ENCODE assay signal across 10 mouse cellular contexts in genomic region chr10:42199472-42199871, GRCm38 (mm10).
DNase-seq lines count a peak whose midpoint lies in the region; ATAC-seq and TF ChIP-seq lines count a peak whose summit lies in the region.
"Had no signal": no experiment of that assay in that cellular context is flagged by ENCODE, and none has a peak within 500 bp of the region (broad histone marks: within the 10 kb centered on the region; RNA-seq: fewer than 3 reads in every experiment).

No protein-coding gene starts in this region.

- no peak overlapping the region for H3K9ac ChIP-seq in forebrain, postnatal 0 days
- no peak overlapping the region for H3K9ac ChIP-seq in kidney, embryonic 14.5 days (ENCODE audit: low read depth, low read length)

- peak; percentile 40 for DNase-seq in embryo, embryonic 11 days
- DNase-seq in embryo, embryonic 10.5 days (ENCODE audit: low spot score): no peak
- peak; percentile 58 for DNase-seq in lung, postnatal 36 days
- no peak for DNase-seq in lung, postnatal 4 days
- peak; percentile 18 for DNase-seq in forebrain, postnatal 0 days
- no peak for DNase-seq in kidney, adult 11 months
- DNase-seq: right cerebral cortex, adult 18-20 months had no signal

- no peaks in the 10 kb centered on the region for H3K4me1 ChIP-seq in forebrain, postnatal 0 days (ENCODE audit: insufficient read depth)
- H3K4me1 ChIP-seq in kidney, embryonic 14.5 days (ENCODE audit: control insufficient read depth, insufficient read depth, low read length): peaks cover 12% of the 10 kb centered on the region; the same call in 1 of the 2 replicates

- peaks cover 20% of the 10 kb centered on the region for H3K36me3 ChIP-seq in forebrain, postnatal 0 days (ENCODE audit: insufficient read depth)
- peaks cover 18% of the 10 kb centered on the region for H3K36me3 ChIP-seq in kidney, embryonic 14.5 days (ENCODE audit: control insufficient read depth, insufficient read depth, low read length)

- peak; percentile 47 for ATAC-seq in forebrain, postnatal 0 days
- peak; percentile 61 for ATAC-seq in megakaryocyte, adult 5-6 weeks (ENCODE audit: poor library complexity, severe bottlenecking)
- no peak for ATAC-seq in kidney, embryonic 14.5 days (ENCODE audit: low FRiP score, low TSS enrichment)

- 58% methylated on average over 3 of the region's 3 CpGs for WGBS in forebrain, postnatal 0 days
- WGBS in kidney, embryonic 14.5 days: 63% methylated on average over 3 of the region's 3 CpGs

- H3K9me3 ChIP-seq in forebrain, postnatal 0 days (ENCODE audit: low read length): no peaks in the 10 kb centered on the region
- H3K9me3 ChIP-seq in kidney, embryonic 14.5 days (ENCODE audit: control insufficient read depth, low read length): peaks cover 6% of the 10 kb centered on the region

- H3K4me3 ChIP-seq in forebrain, postnatal 0 days (ENCODE audit: low read depth, low read length): no peak overlapping the region
- no peak overlapping the region for H3K4me3 ChIP-seq in kidney, embryonic 14.5 days (ENCODE audit: low read length)
- H3K4me3 ChIP-seq: myocyte had no signal

- no peak for TF ChIP-seq CTCF in forebrain, postnatal 0 days (IDR thresholded peaks at IDR 0.05; ENCODE audit: low read depth)

- no peak overlapping the region for H3K4me2 ChIP-seq in forebrain, postnatal 0 days (ENCODE audit: low read depth)
- H3K4me2 ChIP-seq in kidney, embryonic 14.5 days (replicated peaks; ENCODE audit: low read depth, low read length): no peak overlapping the region

- H3K27ac ChIP-seq in forebrain, postnatal 0 days (ENCODE audit: low read depth, low read length): no peak overlapping the region
- H3K27ac ChIP-seq in kidney, embryonic 14.5 days (ENCODE audit: low read depth, low read length): no peak overlapping the region

- H3K27me3 ChIP-seq in forebrain, postnatal 0 days (ENCODE audit: insufficient read depth, low read length): no peaks in the 10 kb centered on the region
- H3K27me3 ChIP-seq in kidney, embryonic 14.5 days (ENCODE audit: control insufficient read depth, insufficient read depth, low read length): no peaks in the 10 kb centered on the region

Comparison
In these comparisons a context has a peak if more than half of its experiments do, and no peak if none do; other contexts are left out.
1. DNase-seq: peak in embryo, embryonic 11 days (single experiment), lung, postnatal 36 days (single experiment) and forebrain, postnatal 0 days (single experiment); none in embryo, embryonic 10.5 days (single experiment), lung, postnatal 4 days (0 of 2) and kidney, adult 11 months (single experiment).